Mouse (Mus musculus) kidney, adult 2 months (tissue): ENCODE results near the gene Rufy4. TPM values are rescaled to one million over a fixed set of nuclear protein-coding genes. Genes with fewer than 3 reads are reported as not detected.

Source experiments
- DNase-seq: peaks from one replicate; pipeline ENCODE4 v3.0.0; 2021
- H3K27ac ChIP-seq: fragments of 200-500 bp; 2 replicates; pipeline ENCODE4 v1.5.1; 2012; ENCODE audit warnings: low read depth, low read length, control low read depth, inconsistent platforms; ENCODE audit not compliant: insufficient read depth
- H3K27me3 ChIP-seq: fragments of 200-500 bp; replicated peaks from 2 replicates; pipeline ENCODE4 v1.6.1; 2012; ENCODE audit warnings: mild to moderate bottlenecking, moderate library complexity, low read length, inconsistent platforms; ENCODE audit not compliant: control insufficient read depth, insufficient read depth
- H3K36me3 ChIP-seq: fragments of 200-500 bp; 2 replicates; pipeline ENCODE4 v1.6.1; 2012; ENCODE audit warnings: mild to moderate bottlenecking, moderate library complexity, low read length, inconsistent platforms; ENCODE audit not compliant: control insufficient read depth, insufficient read depth
- H3K4me1 ChIP-seq: fragments of 200-500 bp; 2 replicates; pipeline ENCODE4 v1.6.1; 2011; ENCODE audit warnings: low read length; ENCODE audit not compliant: control insufficient read depth, insufficient read depth
- H3K4me3 ChIP-seq: fragments of 200-500 bp; 2 replicates; pipeline ENCODE4 v1.5.1; 2011; ENCODE audit warnings: mild to moderate bottlenecking, low read depth, low read length, control low read depth; ENCODE audit not compliant: insufficient read depth
- CTCF ChIP-seq: fragments of 200-500 bp; conservative IDR thresholded peaks from 2 replicates; pipeline ENCODE4 v1.5.1; 2011; ENCODE audit warnings: low read depth, mild to moderate bottlenecking, control low read depth, low read length, moderate library complexity, mixed read lengths; ENCODE audit not compliant: insufficient read depth, insufficient read length
- POLR2A ChIP-seq: fragments of 200-500 bp; IDR thresholded peaks from one replicate; pipeline ENCODE4 v1.6.1; 2011; ENCODE audit warnings: low read depth, low read length, control low read depth
- WGBS: fragments of 180-500 bp; shearing (Covaris S2); methylation state at CpG from one replicate; pipeline ENCODE4 v1.1.7; 2018; 5-methylcytosine and 5-hydroxymethylcytosine counted together
- polyA plus RNA-seq: library from polyadenylated mRNA; depleted of rRNA; stranded (reverse); fragments of >200 nt; gene quantifications from 2 replicates; pipeline ENCODE4 v1.2.3, GENCODE M21; 2012

Gene Rufy4
- polyA plus RNA-seq, 1 experiment, result 2.4 TPM

DNA sequence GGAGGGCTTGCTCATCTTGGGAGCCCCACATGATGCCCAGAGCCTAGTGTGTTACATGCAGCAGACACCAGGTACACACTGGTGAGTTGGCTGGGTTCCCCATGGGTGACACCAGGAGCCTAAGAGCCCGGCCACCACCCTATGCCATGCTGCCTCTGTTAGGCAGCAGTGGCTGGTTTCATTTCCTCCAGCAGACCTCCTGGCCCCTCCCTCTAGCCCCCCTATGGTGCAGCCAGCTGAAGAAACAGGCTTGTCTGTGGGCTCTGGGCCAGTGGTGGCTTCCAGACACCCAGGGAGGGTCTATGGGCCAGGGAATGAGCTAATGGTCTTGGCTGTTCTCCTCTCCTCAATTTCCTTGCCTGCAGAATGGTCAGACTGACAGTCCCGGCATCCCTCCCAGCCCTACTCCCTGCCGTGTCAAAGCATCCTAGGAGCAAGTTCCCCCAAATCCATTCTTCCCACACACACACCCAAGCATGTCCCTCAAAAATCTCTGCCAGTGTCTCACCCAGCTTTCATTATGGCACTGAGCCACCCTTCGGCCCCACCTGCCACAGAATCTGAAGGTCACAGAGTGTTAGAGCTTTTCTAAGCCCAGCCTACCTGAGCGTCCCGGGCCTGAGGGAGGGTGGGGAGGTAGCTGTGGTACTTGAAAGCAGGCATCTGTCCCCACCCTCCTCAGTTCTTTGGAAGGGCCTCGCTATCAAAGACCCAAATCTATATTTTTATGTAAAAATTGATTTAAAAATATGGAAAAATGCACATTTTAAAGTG lies 30.7 kb upstream of the Rufy4 start:
- no peak for TF ChIP-seq POLR2A
- no peak for TF ChIP-seq CTCF
- 55% methylated on average over 7 of the region's 7 CpGs for WGBS
- H3K36me3 ChIP-seq, result no peaks in the 10 kb centered on the region
- H3K27me3 ChIP-seq, result no peaks in the 10 kb centered on the region
- no peak overlapping the region for H3K4me3 ChIP-seq
- peaks cover 31% of the 10 kb centered on the region for H3K4me1 ChIP-seq
- peak overlapping the region; percentile 40 for H3K27ac ChIP-seq
- DNase-seq, result peak; percentile 59

- Histone ChIP-seq H3K27me3 (no peaks in the 10 kb centered on the region), H3K4me1 (peaks cover 31% of the 10 kb centered on the region), H3K27ac (peak overlapping the region; percentile 14), H3K36me3 (no peaks in the 10 kb centered on the region), H3K4me3 (no peak overlapping the region)
- peak; percentile 74 for DNase-seq
- WGBS, result 44% methylated on average over 6 of the region's 6 CpGs
- TF ChIP-seq POLR2A (no peak), CTCF (no peak)
Measured at GRCm38 (mm10) chr1:74095296-74095695, 30.0 kb upstream of the Rufy4 start.

DNA sequence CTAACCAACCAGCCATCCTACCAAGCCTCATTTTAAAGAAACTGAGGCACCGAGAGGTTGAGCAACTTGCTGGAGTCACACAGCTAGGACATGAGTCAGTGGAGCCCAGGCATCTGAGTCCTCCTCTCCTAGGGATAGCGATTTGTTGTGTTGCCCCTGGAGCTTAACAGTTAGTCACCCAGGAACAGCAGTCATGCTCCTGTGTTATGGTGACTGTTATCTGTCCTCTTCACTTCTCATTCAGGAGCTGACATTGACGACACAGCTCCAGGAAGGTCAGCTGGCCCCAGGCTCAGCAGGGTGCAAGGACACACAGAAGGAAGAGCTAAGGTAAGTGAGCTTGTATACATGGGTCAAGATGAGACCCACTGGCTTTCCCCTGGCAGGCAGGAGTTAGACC lies 29.6 kb upstream of the Rufy4 start:
- no peaks in the 10 kb centered on the region for H3K36me3 ChIP-seq
- H3K27me3 ChIP-seq, result no peaks in the 10 kb centered on the region
- DNase-seq, result no peak
- peaks cover 31% of the 10 kb centered on the region for H3K4me1 ChIP-seq
- peak overlapping the region; percentile 14 for H3K27ac ChIP-seq
- H3K4me3 ChIP-seq, result no peak overlapping the region
- 41% methylated on average over 3 of the region's 3 CpGs for WGBS
- TF ChIP-seq CTCF, result no peak
- no peak for TF ChIP-seq POLR2A

DNA sequence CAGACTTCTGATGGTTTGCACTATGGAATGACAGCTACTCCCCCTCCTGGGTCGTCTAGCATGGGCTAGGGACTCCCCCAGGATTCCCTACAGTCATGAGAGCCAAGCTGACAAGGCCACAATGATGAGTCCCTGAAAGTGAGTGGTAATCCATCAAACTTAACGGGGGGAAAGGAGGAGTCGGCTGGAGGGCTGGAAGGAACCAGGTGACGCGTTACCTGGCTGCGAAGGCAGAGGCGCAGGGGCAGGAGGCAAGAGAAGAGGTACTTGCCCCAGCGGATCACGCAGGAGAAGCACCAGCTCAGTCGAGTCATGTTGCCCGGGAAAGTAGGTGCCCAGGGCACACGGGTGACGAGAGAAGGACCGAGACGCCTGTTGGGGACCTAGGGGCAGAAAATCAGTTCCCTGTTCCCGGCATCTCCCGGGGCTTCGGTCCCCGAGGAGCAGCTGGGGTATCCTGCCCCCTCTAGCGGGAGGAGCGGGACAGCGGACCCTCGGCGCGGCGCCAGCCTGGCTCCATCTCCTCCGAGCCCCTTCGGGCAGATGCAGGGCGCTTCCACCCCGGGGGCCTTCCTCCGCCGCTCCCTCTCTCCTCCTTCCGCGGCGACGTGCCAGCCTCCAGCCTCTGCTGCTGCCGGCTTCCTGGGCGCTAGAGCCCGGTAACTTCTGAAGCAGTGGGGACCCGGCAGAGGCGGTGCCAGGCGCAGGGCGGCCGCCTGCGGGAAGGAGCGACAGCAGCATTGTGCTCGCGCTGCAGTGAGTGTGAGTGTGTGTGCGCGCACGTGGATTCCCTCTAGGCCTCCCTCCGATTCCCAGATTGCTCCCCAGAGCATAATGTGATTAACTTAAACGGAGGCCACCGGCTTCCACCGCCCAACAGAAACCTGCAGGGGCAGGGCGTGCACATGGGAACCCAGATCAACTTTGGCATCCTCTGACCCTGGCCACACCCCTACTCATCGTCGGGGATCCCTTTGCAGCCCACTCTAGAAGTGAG lies 27.0 kb upstream of the Rufy4 start:
- TF ChIP-seq CTCF, result no peak
- TF ChIP-seq POLR2A, result no peak
- Histone ChIP-seq H3K27ac (no peak overlapping the region), H3K4me3 (peak overlapping the region; percentile 20; the same call in 1 of the 2 replicates), H3K27me3 (no peaks in the 10 kb centered on the region), H3K36me3 (no peaks in the 10 kb centered on the region), H3K4me1 (peaks cover 20% of the 10 kb centered on the region)
- peak; percentile 48 for DNase-seq
- WGBS, result 9% methylated on average over 48 of the region's 58 CpGs

DNA sequence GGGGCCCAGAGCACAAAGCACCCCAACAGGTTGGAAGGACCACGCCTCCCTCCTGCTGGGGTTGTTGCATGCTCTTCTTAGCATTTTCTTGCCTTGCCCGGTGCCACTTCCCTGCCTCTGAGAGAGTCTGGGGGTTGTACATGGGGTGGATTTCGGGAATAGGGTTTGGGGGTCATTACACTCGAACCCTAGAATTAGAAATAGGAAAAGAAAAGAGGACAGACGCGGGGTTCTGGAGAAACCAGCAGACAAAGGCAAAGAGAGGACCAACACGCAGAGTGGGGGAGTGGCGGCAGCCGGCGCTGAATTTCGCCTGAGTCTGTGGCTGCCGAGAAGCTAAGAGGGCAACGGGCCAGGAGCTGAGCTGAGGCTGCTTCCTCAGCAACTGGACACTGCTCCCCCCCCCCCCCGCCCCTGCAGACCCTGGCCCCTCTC lies 26.3 kb upstream of the Rufy4 start:
- peak; percentile 35 for DNase-seq
- WGBS, result 10% methylated on average over 14 of the region's 14 CpGs
- no peak overlapping the region for H3K4me3 ChIP-seq

GRCm38 (mm10) chr1:74103654-74104353 lies 21.5 kb upstream of the Rufy4 start:
- DNase-seq, result no peak
- Histone ChIP-seq H3K4me1 (peaks cover 10% of the 10 kb centered on the region), H3K27ac (no peak overlapping the region), H3K27me3 (no peaks in the 10 kb centered on the region), H3K4me3 (no peak overlapping the region), H3K36me3 (no peaks in the 10 kb centered on the region)
- 62% methylated on average over 6 of the region's 6 CpGs for WGBS
- TF ChIP-seq CTCF (no peak), POLR2A (no peak)

More for the DNA sequence above, 26.3 kb upstream of the Rufy4 start:
- no peak overlapping the region for H3K27ac ChIP-seq
- peaks cover 19% of the 10 kb centered on the region for H3K4me1 ChIP-seq
- no peaks in the 10 kb centered on the region for H3K36me3 ChIP-seq
- TF ChIP-seq POLR2A (no peak), CTCF (no peak)
- H3K27me3 ChIP-seq, result no peaks in the 10 kb centered on the region
